Mouse (Mus musculus) spleen, postnatal 36 days (tissue): ENCODE results near the gene Dync1h1.
A peak's percentile ranks its signal among the peaks of the same experiment; 100 is the strongest.
"Not testable (repeated sequence)": the region's sequence is repeated elsewhere in the genome, so short reads cannot be mapped to it uniquely, and the experiment has no call there.

ENCODE experiments used
- DNase-seq, 2 experiments: peaks; one replicate each; pipeline ENCODE4 v3.0.0; 2022; ENCODE audit warnings: low spot score in 2 of 2, mixed read lengths in 1 of 2

Gene Dync1h1

DNA sequence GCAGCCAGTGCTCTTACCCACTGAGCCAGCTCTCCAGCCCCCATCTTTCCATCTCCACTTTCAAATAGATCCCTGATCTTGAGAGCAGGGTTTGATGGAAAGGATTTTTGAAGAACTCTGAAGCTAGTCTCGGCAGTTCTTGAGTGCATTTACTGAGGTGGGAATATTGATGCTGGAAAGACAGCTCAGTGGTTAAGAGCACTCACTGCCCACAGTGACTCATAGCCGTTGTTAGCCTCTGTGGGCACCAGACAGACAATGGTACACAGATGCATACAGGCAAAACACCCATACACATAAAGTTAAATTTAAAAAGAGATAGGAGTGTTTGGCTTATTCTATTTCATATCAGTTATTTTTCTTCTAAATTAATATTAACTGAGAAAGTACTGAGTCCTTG is 5.4 kb downstream of the Dync1h1 start:
- DNase-seq: no peak

DNA sequence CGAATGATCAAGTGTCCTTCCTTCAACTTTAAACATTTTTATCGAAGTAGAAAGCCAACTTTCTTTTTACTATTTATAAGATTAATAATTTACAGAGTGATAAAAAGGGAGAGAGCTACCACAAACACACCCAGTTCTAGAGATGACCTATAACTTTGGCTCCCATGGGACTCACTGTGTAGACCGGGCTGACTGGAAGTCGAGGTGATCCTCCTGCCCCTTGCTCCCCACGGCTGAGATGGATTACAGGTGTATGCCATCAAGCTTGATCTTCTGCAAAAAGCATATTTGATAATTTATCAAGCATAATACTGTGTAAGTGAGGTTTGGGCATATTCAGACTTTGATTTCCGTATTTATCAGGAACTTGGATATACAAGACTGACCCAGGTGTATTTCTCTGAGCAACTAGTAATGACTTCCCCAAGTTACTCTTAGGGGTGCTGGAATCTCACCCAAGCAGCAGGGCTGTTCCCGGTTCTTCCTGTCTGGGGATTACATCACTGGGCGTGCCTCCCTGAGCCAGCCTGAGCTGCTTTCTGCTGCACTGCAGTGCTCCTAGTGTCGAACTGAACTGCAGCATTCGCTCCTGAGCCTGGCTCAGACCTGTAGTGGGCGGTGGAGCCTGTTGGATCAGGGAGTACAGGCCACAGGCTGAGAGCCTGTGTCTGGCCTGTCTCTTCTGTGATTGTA is 7.4 kb downstream of the Dync1h1 start:
- DNase-seq: no peak

DNA sequence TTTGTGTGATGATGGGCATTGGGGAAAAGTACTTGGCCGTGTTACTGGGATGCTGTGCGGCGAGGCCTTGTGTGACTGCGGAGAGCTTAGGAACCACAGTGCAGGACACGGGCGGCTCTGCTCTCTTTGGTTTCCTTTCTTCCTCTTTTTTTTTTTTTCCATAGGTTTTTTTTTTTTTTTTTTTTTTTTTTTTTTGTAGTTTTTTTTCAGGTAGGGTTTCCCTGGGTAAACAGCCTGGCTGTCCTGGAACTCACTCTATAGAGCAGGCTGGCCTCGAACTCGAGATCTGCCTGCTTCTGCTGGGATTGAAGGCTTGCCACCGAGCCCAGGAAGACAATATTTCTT is 7.9 kb downstream of the Dync1h1 start:
- no peak for DNase-seq

DNA sequence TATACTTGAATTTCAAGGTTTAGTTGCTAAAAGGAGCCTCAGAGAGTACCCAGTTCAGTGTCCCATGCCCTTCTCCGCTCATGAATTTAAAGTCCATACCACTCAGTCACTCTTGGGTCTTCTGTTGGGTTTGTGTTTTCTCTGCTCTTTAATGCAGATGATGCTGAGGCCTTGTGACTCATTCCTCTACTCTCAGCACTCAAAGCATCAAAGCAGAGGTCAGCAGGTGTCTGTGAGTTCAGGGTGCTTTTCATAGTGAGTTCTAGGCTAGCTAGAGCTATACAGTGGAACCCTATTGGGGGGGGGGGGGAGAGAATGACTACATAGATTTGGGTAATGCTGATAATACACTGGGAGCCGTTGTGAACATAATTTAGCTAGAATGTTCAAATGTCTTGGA is 9.5 kb downstream of the Dync1h1 start:
- DNase-seq: no peak

DNA sequence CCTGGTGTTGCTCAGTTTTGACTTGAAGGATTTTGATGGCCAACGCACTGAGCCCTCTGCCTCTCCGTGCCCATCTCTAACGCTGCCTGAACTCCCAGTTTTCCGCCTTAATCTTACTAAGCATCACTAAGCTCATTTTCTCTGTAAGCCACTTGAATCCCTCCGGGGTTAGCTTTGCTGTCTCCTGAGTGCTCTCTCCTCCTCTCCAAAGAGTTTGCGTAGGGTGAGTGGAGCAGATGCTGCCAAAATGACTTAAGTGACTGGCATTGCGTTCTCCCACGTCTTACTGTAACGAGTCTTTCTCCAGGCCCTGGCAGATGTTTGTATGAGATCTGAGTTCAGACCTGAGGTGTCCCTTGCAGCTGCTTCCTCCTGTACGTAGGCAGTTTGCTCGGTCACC is 28.8 kb downstream of the Dync1h1 start:
- no peak for DNase-seq

DNA sequence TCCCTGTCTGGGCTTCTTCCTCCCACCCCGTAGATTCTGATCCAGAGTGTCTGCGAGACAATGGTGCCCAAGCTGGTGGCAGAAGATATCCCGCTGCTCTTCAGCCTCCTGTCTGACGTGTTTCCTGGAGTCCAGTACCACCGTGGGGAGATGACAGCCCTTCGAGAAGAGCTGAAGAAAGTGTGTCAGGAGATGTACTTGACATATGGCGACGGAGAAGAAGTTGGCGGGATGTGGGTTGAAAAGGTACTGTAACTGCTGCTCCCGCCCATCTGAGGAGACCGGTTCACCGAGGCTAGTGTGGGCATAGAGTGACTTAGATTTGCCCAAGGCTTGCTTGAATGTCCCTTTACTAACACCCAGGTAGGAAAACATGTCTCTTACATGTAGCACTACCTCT is 35.0 kb downstream of the Dync1h1 start:
- DNase-seq: no peak

DNA sequence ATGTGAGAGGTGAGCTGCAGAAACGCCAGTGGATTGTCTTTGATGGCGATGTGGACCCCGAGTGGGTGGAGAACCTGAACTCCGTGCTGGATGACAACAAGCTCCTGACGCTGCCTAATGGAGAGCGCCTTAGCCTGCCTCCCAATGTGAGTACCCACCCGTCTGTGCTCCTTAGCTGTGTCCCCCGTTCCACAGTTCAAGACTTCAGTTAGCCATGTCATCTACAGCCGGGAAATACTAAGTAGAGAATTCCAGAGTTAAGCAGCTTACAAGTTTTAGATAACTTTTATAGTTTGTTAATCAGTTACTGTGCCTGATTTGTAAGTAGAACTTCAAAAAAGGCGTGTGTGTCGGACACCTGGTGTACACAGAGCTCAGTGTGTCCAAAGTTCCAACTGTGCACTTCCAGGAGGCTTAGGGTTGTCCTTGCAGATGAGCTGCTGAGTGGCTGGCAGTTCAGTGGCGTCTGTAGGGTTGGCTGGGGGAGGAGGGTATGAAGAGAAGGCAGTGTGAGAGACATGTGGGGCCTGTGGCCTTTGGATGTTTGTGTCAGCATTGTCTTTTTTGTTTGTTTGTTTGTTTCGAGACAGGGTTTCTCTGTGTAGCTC is 36.4 kb downstream of the Dync1h1 start:
- DNase-seq: no peak

DNA sequence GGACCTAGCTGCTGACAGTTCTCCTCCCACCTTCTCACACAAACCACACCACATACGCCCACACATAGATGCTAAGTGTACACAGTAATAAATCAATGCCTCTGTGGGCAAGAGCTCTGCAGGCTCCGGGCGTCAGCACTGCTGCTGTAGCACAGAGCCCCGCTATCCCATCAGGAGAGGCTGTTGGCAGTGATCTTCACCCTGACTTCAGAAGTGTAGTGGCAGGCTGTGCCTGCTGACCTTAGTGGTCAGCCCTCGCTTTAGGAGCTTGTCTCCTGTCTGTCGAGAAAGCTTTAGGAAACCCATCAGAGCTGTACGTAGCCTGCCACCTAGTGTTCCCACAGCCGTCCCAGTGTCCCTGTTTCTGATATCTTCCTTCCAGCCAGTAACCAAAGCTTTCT is 49.0 kb downstream of the Dync1h1 start:
- DNase-seq: no peak

DNA sequence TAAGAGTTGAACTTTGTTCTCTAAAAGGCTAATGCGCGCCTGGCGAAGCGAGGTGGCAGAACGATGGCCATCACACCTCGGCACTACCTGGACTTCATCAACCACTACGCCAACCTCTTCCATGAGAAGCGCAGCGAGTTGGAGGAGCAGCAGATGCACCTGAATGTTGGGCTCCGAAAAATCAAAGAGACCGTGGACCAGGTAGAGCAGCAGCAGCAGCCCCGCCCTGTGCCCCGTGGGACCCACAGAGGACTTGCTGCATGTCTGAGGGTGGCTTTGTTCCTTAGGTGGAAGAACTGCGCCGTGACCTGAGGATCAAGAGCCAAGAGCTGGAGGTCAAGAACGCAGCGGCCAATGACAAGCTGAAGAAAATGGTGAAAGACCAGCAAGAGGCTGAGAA is 50.2 kb downstream of the Dync1h1 start:
- DNase-seq: no peak

DNA sequence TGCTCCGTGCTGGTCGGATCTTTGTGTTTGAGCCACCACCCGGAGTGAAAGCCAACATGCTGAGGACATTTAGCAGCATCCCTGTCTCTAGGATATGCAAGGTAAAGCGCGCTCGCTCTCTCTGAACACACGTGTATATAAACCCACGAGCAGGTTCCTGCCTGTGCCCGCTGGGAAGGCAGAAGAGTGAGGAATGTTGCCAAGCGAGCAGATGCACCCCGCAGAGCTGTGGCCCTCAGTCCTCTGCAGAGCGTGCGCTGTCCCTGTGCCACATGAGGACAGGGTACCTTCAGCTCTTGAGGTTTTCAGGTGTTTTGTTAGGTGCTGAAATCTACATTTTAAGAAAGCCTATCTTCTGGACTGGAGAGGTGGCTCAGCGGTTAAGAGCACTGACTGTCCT is 60.5 kb downstream of the Dync1h1 start:
- DNase-seq: no peak

DNA sequence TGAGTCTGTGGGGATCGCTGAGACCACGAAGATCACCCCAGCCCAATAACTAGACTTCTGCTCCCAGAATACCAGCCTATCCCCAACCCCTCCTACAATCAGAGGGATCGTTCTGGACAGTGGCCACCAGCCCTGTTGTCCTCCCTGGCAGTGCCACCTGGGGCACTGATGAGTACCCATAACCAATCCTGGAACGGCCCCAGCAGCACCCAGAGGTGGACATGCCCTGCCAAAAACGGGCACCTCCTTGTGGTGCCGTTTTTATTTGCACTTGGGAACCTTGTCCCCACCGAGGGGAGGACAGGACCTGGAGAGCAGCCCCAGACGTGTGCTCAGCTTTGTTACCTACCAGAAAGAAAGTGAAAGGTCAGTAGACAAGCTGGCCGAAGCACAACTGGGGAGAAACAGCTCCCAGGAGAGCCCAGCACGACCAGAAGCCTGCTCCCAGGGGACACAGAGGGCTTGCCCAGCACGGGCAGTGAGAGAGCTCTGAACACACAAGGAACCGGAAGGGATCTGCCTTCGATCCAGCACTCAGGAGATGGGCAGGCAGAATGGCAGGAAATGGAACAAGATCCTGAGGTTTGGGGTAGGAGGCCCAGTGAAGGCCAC is 66.3 kb downstream of the Dync1h1 start:
- no peak for DNase-seq

DNA sequence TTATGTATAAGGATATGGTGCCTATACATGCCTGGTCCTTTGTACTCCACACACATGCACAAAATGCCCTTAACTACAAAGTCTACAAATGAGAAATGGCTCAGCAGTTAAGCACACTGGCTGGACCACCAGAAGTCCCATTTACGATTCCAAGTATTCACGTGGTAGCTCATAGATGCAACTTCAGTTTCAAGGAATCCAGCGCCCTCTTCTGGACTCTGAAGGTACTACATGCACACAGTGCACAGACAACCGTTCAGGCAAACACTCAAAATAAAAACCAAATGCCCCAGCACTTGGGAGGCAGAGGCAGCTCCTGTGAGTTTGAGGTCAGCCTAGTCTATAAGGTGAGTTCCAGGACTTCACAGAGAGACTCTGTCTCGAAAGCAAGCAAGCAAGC is 73.0 kb downstream of the Dync1h1 start:
- no peak for DNase-seq

DNA sequence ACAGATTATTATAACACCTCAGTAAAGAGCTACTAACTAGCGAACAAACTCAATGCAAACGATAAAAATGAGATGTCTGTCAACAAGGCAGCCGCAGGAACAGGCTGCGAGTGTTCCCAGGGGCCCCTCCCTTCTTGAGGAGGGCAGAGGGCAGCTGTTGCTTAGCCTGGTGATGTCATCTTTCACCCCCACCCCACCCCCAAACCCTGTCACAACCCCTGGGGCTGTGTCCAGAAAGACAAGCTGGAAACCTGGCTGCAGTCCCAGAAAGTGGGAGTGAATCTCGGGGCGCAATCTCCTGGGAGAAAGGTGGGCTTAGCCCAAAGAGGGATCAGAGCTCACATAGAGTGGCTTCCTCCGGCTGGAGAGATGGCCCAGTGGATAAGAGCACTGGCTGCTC is 79.9 kb downstream of the Dync1h1 start:
- no peak for DNase-seq

DNA sequence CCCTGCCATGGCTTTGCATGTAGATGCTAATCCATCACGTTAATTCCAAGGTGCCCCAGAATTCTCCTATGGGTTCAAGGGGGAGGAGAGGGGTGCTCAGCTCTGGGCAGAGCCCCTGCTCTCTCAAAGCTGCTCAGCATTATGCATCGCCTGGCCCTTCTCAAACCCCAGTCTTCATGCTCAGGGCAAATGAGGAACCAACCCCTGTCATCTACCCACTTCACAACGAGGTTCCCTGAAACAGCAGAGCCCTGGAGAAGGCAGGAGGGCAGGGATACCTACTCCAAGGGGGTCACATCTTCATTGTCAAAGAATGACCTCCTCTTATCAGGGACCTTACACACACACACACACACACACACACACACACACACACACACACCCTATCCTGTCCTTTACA is 80.6 kb downstream of the Dync1h1 start:
- no peak for DNase-seq

DNA sequence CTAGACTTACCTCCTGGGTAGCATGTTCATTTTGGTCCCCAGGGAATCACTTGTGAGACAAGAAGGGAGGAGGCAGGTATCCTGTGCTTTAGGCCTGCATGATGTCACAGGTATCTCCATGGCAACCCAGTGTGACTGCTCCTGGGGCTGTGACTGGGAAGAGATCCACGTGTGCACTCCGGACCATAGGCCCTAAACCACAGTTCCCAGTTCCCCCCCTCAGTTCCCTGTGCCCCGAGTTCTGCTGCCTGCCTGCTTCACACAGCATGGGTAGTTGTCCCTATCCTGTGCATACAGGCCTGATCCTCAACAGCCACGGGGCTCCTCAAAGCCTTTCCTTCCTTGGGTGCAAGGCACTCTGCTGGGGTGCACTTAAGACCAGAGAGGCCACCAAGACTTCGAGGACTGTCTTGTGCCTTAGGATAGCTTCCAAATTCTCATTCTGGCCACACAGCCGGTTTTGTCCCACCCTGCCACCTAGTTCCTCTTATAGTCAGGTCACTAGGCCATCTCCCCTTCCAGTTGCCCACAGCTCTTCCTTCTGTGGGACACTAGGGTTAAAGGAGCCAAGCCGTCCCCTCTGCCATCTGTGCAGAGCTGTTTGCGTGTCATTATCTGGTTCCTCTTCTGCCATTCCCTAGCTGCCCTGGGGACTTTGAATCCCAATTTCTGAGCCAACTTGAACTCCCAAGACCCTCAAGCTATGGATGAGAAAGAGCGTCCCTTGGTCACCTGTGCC is 81.5 kb downstream of the Dync1h1 start, which contains the start of gene 1700001K19Rik:
1700001K19Rik (minus strand) TSS at position 59 of the 739 bp plus-strand sequence.
- no peak for DNase-seq

DNA sequence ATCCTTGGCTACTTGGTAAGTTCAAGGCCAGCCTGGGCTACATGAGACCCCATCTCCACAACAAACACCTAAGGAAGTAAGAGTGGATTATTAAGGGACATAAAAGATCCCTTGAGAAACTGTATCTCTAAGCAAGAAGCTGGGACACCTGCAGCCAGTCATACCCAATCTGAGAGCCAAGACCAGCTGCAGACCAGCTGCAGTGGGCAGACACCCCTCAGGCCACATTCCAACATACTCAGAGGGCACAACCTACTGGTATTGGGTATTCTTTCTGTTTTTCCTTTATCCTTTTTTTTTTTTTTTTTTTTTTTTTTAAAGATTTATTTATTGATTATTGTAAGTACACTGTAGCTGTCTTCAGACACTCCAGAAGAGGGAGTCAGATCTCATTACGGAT is 82.3 kb downstream of the Dync1h1 start:
- no peak for DNase-seq

DNA sequence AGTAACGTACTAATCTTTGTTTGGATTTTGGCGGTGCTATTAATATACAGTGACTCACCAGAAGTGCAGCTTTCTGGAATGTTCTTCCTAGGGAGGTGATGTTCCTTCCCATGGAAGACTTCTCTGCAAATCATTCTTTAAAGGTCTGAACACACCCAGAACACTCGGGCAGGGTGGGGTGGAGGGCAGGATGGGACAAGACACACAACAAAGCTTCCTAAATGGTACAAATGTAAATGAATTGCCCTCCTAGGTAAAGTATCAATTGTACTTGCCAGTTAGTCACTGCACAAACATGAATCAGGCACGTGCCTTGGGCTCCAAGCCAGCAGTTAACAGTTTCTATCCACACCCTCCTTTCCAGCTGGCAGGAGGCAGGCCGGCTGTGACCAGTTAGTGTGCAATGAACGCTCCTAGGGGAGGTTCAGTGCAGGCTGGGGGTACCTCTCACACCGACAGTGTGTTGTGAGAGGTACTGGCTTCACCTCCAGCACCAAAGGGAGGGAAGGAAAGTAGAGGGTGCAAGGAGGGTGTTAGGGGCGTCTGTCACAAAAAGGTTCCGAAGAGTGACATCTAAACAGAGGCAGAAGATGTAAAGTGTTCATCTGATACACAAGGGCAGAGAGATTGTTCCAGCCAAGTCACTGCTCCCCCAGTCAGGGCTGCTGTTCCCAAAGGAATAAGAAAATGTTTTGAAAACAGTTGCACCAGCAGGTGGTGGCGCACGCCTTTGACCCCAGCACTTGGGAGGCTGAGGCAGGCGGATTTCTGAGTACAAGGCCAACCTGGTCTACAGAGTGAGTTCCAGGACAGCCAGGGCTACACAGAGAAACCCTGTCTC is 86.9 kb downstream of the Dync1h1 start:
- DNase-seq: no peak

DNA sequence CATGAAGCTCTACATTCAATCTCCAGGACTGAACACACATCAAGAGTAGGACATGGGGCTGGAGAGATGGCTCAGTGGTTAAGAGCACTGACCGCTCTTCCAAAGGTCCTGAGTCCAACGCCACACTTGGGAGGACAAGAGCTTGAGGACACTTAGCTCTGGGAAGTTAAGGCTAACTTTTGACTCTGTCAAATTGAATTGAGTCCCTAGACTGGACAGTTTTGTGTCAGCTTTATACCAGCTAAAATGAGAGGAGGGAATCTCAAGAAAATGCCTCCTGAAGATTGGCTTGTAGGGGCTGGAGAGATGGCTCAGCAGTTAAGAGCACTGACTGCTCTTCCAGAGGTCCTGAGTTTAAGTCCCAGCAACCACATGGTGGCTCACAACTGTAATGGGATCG is 87.7 kb downstream of the Dync1h1 start:
- not testable (repeated sequence) for DNase-seq

DNA sequence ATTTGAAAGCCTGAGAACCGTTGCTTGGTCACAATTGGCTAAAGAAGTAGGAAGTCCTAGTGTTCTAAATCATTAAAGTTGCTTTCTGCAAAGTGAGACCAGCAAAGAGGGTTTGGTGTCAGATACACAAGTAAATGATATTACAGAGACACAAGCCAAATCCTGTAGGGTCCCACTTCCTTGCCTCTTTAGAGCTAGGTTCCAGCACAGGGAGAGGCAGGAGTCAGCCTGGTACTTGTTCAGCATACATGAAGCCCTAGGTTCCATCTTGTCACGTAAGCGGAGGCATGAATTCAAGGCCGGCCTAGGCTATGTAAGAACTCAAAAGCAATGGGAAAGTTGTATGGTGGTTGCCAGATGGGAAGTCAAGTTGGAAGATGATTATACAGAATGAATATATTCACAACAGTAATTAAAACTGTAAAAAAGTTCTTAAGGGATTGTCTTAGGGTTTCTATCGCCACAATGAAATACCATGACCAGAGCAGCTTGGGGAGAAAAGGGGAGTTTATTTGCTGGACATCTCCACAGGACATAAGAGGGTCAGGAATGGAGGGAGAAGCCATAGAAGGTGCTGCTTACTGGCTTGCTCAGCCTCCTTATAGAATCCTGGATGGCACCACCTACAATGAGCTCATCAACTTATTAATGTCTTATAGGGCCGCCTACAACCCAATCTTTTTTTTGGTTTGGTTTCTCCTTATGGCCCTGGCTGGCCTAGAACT is 88.8 kb downstream of the Dync1h1 start:
- DNase-seq: no peak

DNA sequence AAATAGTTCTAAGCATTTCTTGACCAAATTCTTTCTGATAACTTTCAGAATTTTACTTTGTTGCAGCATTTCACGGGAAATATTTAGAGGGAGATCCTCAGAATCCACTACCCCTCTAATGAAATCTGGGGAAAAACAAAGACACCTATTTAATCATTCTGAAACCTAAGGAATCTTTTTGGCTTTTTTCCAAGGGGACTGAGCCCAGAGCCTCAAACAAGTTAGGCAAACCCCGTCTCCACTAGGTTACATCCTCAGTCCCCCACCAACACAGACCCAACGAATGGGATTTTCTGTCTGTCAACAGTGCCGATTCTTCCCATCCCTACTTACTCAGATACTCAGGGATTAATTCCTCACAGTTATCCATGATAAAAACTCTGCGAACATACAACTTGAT is 92.1 kb downstream of the Dync1h1 start:
- DNase-seq: not testable (repeated sequence)

DNA sequence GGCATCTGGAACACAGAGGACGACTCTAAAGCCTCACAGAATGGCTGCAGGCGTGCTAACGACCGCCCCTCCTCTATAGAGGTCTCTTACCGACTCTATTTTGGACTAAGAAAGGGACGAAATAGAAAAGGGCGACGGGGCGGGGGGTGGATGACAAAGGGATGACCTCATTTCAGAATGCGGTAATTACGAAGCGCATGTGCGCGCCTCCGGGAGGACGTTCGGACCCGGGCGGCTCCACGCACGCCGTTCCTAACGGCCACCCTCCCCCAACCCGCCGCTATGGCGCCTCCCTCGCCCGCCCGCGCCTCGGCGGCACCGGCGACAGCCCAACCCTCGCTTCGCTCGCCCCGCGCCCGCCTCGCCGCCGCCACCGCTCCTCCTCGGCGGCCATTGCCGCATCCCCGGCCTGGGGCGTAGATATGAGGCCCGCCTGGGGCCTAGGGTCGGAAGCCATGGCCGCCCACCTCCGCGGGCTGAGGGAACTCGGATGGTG is 94.5 kb downstream of the Dync1h1 start:
- DNase-seq: peak; percentile 19 to 22
